Comparison of ENCODE assay signal across 20 mouse cellular contexts in the genomic region with DNA sequence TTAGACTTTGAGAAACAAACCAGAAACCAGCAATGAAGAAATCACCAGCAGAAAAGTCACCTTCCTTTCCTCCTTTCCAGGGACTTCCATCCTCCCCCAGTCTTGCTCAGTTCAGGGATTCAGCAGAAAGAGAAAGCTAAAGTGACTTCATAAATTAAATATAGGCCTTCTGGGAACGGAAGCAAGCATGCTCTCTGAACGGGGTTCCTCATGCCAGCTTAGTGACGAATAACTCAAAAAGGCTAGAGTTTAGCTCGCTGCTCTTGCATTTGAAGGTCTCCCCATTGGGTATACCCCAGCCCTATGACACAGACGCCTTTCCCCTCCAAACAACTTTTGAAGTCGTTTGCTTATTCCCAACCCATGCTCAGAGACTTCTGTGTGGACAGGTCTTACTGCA.
"Had no signal": no experiment of that assay in that cellular context is flagged by ENCODE, and none has a peak within 500 bp of the region (broad histone marks: within the 10 kb centered on the region; RNA-seq: fewer than 3 reads in every experiment).

No protein-coding gene starts in this region.

- H3K9ac ChIP-seq: lung, embryonic 15.5 days; midbrain, embryonic 12.5 days; neural tube, embryonic 13.5 days; neural tube, embryonic 15.5 days had no signal

- ATAC-seq: lung, postnatal 0 days; midbrain, embryonic 16.5 days had no signal

- H3K4me3 ChIP-seq: lung, embryonic 15.5 days; midbrain, embryonic 10.5 days; midbrain, embryonic 12.5 days; myocyte; neural tube, embryonic 13.5 days; neural tube, embryonic 15.5 days had no signal

- H3K27ac ChIP-seq: lung, embryonic 15.5 days; midbrain, embryonic 10.5 days; midbrain, embryonic 12.5 days; neural tube, embryonic 13.5 days; neural tube, embryonic 15.5 days had no signal

- DNase-seq: lung, adult 2 months; lung, postnatal 14 days; lung, postnatal 36 days; midbrain, embryonic 14.5 days; retina, postnatal 1 day; right cerebral cortex, adult 18-20 months; right cerebral cortex, postnatal 25 days; right cerebral cortex, postnatal 4 days; spleen, adult 18-20 months; thymus, adult 18-20 months; thymus, postnatal 14 days; thymus, postnatal 36 days had no signal

- H3K4me1 ChIP-seq: lung, embryonic 15.5 days; midbrain, embryonic 10.5 days; midbrain, embryonic 12.5 days; neural tube, embryonic 13.5 days; neural tube, embryonic 15.5 days had no signal

- H3K27me3 ChIP-seq: lung, embryonic 15.5 days; midbrain, embryonic 12.5 days; neural tube, embryonic 13.5 days; neural tube, embryonic 15.5 days had no signal

- H3K9me3 ChIP-seq: lung, embryonic 15.5 days; midbrain, embryonic 10.5 days; midbrain, embryonic 12.5 days; neural tube, embryonic 13.5 days; neural tube, embryonic 15.5 days had no signal

- H3K36me3 ChIP-seq: lung, embryonic 15.5 days; midbrain, embryonic 10.5 days; midbrain, embryonic 12.5 days; neural tube, embryonic 13.5 days; neural tube, embryonic 15.5 days had no signal

- H3K4me2 ChIP-seq: lung, embryonic 15.5 days; midbrain, embryonic 12.5 days; neural tube, embryonic 13.5 days; neural tube, embryonic 15.5 days had no signal
